Mouse (Mus musculus) CH12.LX (cell line): Measurements from ENCODE around the gene Tmem255b.

ENCODE experiments used
- CTCF ChIP-seq, 2 experiments: IDR thresholded peaks in 1 of 2; conservative IDR thresholded peaks in 1 of 2; 2 replicates each; pipeline ENCODE4 v1.5.1; 2011 to 2012; ENCODE audit warnings: low read depth in 2 of 2, low read length in 2 of 2, improper control_type of control experiment in 1 of 2, inconsistent platforms in 1 of 2, mild to moderate bottlenecking in 1 of 2, moderate library complexity in 1 of 2
- EP300 ChIP-seq: IDR thresholded peaks from 2 replicates; pipeline ENCODE4 v1.6.1; 2011; ENCODE audit warnings: low read length, improper control_type of control experiment
- ETS1 ChIP-seq: conservative IDR thresholded peaks from 2 replicates; pipeline ENCODE4 v1.6.1; 2012; ENCODE audit warnings: low read depth, mild to moderate bottlenecking, inconsistent platforms, low read length, improper control_type of control experiment, moderate library complexity
- KAT2A ChIP-seq: IDR thresholded peaks from 2 replicates; pipeline ENCODE4 v1.6.1; 2012; ENCODE audit warnings: low read length, improper control_type of control experiment, inconsistent platforms; ENCODE audit not compliant: insufficient replicate concordance
- MEF2A ChIP-seq: IDR thresholded peaks from 2 replicates; pipeline ENCODE4 v1.6.1; 2014; ENCODE audit warnings: low read depth, mild to moderate bottlenecking, inconsistent platforms, low read length, improper control_type of control experiment, borderline replicate concordance
- NELFE ChIP-seq: IDR thresholded peaks from 2 replicates; pipeline ENCODE4 v1.6.1; 2011; ENCODE audit warnings: low read depth, low read length, improper control_type of control experiment
- RCOR1 ChIP-seq: conservative IDR thresholded peaks from 2 replicates; pipeline ENCODE4 v1.6.1; 2012; ENCODE audit warnings: low read depth, mild to moderate bottlenecking, inconsistent platforms, low read length, improper control_type of control experiment
- USF1 ChIP-seq: IDR thresholded peaks from 2 replicates; pipeline ENCODE4 v1.6.1; 2014; ENCODE audit warnings: low read depth, mild to moderate bottlenecking, inconsistent platforms, low read length, improper control_type of control experiment

- TF ChIP-seq USF1 (no peak), CTCF (conservative IDR thresholded peaks at IDR 0.05 in 1 of 2, IDR thresholded peaks at IDR 0.05 in 1 of 2; ENCODE audit: low read depth in 2 of 2, low read length in 2 of 2) (no peak), EP300 (no peak), NELFE (no peak), MEF2A (no peak), KAT2A (no peak), RCOR1 (no peak), ETS1 (no peak)
These were observed 69.1 kb downstream of the Tmem255b start for GRCm38 (mm10) chr8:13503936-13504606.
